Mouse (Mus musculus): ENCODE data around the gene Dedd2. TPM values are rescaled to one million over a fixed set of nuclear protein-coding genes. Genes with fewer than 3 reads are reported as not detected.
"Not testable (repeated sequence)": the region's sequence is repeated elsewhere in the genome, so short reads cannot be mapped to it uniquely, and the experiment has no call there.

Dedd2 gene
- total RNA-seq (2021), result 10 to 100 TPM; 23.7 to 24.1 TPM
- long read RNA-seq, experiment 1, full-length matches to known transcripts, result 8 of 23 reads
- long read RNA-seq, experiment 1, partial matches to known transcripts, result 4 of 23 reads
- long read RNA-seq, experiment 1, other reads (novel, unspliced or antisense), result 11 of 23 reads
- long read RNA-seq, experiment 2, full-length matches to known transcripts, result 7 of 30 reads
- long read RNA-seq, experiment 2, partial matches to known transcripts, result 4 of 30 reads
- long read RNA-seq, experiment 2, other reads (novel, unspliced or antisense), result 19 of 30 reads

DNA sequence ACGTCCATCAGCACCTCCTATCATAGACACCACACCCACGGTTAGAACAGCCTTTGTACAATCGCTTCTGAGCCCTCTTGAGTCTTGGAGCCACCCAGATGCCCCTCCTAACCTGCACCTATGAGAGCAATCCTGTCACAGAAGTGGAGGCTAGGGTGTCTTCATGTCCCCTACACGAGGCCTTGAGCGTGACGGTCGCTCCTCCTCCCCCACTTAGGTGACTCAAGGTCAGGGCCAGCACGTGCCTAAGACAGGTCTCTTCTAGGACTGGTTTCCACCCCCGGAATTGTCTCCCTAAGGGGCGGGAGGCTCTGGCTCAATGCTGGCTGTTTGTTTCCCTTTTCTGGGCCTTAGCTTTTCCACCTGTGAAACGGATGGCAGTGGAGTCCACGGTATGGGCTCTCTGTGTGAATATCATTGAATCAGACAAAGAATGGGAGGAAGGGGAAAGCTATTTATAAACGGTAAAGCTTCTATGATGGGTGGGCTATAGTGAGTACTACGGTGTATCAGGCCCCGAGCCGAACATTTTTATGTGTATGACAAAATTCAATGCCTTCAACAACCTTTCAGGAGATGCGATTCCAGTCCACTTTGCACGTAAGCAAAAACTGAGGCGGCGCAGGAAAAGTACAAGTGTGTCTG is at the start of gene Dedd2:
Dedd2 (minus strand) TSS at position 159 of the 645 bp plus-strand sequence.
- no peak for TF ChIP-seq CTCF (conservative IDR thresholded peaks at IDR 0.05)
- no peak for DNase-seq (ENCODE audit: low spot score in 2 of 2)
- Histone ChIP-seq H3K27ac (peak within 1 kb of the TSS; percentile 93), H3K4me3 (peak within 1 kb of the TSS; percentile 99)

DNA sequence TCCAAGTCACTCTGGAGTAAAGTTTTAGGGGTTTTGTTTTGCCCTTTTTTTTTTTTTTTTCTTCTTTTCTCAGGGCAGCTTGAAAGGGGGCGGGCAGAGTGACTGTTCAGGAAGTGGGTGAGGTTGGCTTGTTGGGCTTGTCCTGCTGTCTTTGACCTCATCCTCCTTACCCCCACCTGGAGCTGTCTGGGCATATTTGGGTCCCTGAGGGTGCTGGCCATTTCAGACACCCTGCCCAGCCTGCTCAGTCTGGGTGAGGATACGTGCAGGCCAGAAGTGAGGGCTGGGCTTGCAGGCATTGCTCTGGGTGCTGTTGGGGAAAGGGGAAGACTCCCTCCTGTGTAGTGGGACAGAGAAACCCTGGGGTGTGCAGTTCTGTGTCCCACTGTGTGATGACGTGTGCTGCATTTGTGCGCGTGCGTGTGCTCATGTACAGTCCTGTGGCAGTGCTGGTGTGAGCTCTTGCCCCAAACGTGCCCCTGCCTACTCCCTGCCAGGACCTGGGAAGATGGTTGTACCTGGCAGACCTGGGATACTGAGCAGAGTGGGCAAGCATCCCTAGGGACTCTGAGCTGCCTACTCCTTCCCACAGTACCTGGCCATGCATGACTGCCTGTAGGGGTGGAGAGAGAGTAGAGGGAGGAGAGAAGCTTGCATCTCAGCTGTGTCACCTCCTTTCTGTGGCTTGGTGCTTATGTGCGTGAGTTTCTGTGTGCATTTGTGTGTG is 49.3 kb upstream of the Dedd2 start:
- no peak for DNase-seq (ENCODE audit: low spot score in 2 of 2)

DNA sequence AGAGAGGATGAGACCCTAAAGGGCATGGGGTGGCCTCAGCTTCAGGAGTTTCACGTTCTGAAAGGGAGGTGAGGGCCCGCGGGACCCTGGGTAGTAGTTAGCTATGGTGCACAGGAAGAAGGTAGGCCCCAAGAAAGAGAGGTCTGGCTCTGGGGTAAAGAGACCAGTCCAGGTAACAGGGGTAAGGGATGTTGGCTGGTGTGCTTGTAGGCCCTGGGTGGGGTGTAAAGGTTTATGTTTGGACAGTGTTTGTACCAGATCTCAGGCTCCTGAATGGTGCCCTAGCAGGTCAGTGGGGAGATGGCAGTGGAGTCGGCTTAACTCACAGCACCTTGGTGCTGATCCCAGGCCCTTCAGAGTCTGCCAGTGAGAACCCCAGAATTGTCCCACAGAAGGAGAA is 48.6 kb upstream of the Dedd2 start:
- H3K27ac ChIP-seq, result peak overlapping the region; percentile 95
- peak overlapping the region; percentile 77 for H3K4me3 ChIP-seq
- no peak for DNase-seq (ENCODE audit: low spot score in 2 of 2)
- no peak for TF ChIP-seq CTCF (conservative IDR thresholded peaks at IDR 0.05)

More for the DNA sequence above, 49.3 kb upstream of the Dedd2 start:
- H3K27ac ChIP-seq, result peak overlapping the region; percentile 95; the same call in 1 of the 2 replicates
- H3K4me3 ChIP-seq, result peak overlapping the region; percentile 77
- no peak for TF ChIP-seq CTCF (conservative IDR thresholded peaks at IDR 0.05)

DNA sequence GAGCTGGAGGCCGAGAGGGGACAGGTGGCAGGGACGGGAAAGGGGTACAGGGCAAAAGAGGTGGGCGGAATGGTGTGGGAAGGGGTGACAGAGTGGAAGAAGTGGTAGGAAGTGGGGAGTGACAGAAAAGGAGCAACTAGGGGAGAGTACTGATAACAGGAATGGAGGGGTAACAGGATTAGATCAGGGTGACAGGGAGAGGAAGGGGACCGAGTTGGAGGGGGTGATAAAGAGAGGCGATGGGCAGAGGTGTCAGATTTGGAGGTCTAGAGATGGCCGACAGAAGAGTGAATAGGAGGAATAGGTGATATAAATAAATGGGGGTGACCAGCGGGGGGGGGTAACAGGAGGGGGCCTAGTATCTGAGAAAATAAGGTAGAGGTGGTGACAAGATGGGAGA is 48.2 kb upstream of the Dedd2 start:
- peak overlapping the region; percentile 95 for H3K27ac ChIP-seq
- peak in 1 of 2 experiments; percentile 12 for DNase-seq (ENCODE audit: low spot score in 2 of 2)

DNA sequence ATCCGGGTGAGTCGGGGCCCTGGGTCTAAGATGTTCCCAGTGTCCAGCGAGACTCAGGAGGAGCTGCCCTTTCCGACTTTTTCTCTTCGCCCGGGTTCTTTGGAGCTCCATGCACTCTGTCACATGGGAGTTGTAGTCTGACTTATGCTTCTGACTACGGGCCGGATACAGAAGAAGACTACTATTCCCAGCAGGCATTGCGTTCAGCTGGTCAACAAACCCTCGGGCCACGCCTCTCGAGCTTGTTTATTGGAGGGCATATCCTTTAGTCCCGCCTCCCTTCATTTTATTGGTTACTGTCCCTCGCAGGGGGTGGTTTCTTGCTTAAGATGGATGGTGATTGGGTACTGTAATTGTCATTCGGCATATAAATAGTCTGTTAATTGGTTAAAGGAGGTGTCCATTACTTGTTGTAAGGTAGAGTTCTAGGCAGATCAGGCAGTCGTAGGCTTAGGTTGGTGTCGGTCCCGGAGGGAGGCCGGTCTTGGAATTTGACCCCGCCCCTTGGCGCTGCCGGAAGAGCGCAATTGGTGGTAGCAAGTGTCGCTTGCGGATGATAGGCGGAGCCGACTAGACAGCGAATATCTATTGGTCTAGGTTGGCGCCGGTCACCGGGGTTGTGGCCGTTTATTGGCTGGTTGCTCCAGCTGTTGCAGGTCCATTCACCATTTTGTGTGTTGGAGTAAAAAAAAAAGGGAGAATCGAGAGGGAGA is 47.5 kb upstream of the Dedd2 start:
- peak; percentile 99 to 100 for DNase-seq (ENCODE audit: low spot score in 2 of 2)
- Histone ChIP-seq H3K4me3 (peak overlapping the region; percentile 95), H3K27ac (peak overlapping the region; percentile 99)
- TF ChIP-seq CTCF (conservative IDR thresholded peaks at IDR 0.05), result no peak

More for the DNA sequence above, 48.2 kb upstream of the Dedd2 start:
- peak overlapping the region; percentile 77 for H3K4me3 ChIP-seq
- TF ChIP-seq CTCF (conservative IDR thresholded peaks at IDR 0.05), result no peak

DNA sequence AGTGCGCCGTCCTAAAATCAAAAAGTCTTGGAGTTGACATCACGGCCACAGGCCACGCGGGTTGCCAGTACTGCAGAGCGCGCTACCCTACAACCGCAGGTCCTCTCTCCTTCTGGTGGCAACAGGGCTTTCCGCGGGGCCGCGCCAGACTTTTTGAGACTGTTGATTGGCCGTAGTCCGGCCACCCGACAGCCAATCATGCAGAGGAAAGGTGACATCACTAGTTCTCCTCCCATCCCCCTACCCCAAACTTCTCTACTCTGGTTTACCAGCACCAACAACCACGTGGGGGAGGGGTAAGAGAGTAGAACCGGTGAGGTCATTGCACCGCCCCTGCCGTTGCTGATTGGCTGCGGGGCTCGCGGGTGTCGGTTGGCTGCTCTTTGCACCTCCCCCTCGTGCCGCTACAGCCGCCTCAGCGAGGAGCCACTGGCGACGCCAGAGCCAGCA is 46.9 kb upstream of the Dedd2 start, which contains the start of gene Cic:
Cic (plus strand) TSS at position 404 of the 450 bp plus-strand sequence.
- DNase-seq (ENCODE audit: low spot score in 2 of 2), result peak; percentile 98 to 100
- Histone ChIP-seq H3K27ac (peak within 1 kb of the TSS; percentile 99), H3K4me3 (peak within 1 kb of the TSS; percentile 95)
- TF ChIP-seq CTCF (conservative IDR thresholded peaks at IDR 0.05), result peak; percentile 38

DNA sequence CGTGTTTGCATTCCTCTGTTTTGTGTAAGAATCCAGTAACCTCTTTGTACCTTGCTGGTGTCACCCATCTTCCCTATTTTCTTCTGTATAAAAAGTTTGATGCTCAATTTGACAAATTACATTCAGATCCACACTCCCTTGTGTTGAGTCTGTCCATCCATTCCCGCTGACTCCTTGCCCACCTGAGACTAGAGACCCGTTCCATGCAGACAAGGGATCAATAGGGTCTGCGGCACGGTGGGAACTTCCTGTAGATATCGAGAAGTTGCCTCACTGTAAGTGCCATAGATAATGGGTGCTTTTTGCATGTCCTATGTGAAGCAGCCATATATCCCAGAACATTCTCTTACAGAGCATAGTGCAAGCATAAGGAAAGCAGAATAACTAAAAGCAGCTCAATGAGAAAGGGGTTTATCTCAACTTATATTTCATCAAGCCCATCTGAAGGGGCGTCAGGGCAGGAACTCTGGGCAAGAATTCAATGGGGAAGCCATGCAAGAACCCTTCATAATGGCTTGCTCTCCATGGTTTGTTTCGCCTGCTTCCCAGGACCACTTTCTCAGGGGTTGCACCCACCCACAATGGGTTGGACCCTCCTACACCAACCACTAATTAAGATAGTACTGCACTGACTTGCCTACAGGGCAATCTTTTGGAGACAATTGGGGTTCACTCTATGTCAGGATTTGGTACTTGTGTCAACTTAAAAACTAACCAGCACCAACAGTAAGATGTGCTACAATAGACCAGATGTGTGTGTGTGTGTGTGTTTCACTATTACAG is 46.0 kb upstream of the Dedd2 start:
- no peak for DNase-seq (ENCODE audit: low spot score in 2 of 2)
- Histone ChIP-seq H3K4me3 (no peak overlapping the region), H3K27ac (no peak overlapping the region)
- no peak for TF ChIP-seq CTCF (conservative IDR thresholded peaks at IDR 0.05)

DNA sequence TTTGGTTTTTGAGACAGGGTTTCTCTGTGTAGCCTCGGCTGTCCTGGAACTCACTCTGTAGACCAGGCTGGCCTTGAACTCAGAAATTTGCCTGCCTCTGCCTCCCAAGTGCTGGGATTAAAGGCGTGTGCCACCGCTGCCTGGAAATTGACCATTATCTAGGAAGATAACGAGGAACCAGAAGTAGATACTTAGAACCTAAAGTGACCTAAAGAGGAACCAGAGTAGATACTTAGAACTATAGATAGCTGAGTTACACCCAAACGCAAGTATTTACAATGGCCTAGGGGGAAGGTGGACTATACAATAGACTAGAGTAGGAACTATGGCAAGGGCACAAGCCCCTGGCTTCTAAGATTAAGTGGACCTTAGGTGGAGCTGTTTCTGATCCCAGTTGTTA is 45.3 kb upstream of the Dedd2 start:
- H3K4me3 ChIP-seq; H3K27ac ChIP-seq; DNase-seq (ENCODE audit: low spot score in 2 of 2): not testable (repeated sequence)

DNA sequence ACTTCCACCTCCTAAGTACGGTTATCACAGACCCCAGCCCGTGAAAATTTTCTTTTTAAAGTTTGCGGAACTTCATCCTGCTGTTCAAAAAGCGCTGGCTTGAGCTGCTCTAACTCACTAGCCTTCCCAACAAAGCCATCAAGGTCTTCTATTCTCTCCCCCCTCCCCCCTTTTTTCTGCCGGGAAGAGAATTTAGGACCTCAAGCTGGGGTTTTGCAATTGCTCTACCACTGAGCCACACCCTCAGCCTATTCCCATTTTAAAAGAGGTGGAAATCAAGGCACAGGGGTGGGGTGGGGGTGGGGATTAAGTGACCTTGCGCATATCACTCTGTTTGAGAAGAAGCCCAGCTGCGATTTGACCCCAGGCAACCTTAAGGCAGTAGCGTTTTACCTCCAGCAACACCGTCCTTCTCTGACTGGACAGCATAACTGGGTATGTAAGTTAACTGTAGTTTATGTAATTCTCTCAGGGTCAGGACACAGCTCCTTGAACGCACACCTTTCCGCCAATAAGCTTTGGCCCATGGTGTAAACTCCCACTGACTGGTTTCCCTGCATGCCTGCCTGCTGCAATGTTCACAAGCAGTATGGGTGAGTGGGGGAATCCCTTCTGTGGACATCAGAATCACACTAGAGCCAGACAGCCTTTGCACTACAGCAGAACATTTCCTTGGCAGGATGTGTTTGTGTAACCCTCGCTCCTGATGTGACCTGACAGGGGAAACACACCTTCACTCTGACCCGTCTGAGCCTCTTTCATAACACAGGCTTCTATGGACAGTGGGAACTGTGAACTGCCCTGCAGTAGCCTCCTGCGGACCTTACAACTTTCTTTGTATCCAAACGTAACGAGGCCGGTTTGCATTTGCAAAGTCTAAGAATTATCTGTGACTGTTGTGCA is 43.8 kb upstream of the Dedd2 start:
- DNase-seq (ENCODE audit: low spot score in 2 of 2), result no peak
- no peak overlapping the region for H3K4me3 ChIP-seq
- no peak for TF ChIP-seq CTCF (conservative IDR thresholded peaks at IDR 0.05)
- no peak overlapping the region for H3K27ac ChIP-seq

DNA sequence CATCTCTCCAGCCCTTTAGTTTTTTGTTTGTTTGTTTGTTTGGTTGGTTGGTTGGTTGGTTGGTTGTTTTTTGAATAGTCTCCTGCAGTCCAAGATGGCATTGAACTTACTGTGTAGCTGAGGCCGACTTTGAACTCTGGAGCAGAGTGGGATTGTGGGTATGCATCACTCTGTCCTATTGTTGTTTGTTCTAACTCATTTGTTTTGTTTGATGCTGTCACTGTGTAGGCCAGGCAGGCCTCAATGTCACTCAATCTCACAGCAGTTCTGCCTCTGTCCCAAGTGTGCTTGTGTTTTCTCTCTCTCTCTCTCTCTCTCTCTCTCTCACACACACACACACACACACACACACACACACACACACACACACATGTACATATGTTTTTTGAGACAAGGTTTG is 41.5 kb upstream of the Dedd2 start:
- no peak overlapping the region for H3K27ac ChIP-seq
- DNase-seq (ENCODE audit: low spot score in 2 of 2), result no peak
- H3K4me3 ChIP-seq, result no peak overlapping the region
- no peak for TF ChIP-seq CTCF (conservative IDR thresholded peaks at IDR 0.05)

DNA sequence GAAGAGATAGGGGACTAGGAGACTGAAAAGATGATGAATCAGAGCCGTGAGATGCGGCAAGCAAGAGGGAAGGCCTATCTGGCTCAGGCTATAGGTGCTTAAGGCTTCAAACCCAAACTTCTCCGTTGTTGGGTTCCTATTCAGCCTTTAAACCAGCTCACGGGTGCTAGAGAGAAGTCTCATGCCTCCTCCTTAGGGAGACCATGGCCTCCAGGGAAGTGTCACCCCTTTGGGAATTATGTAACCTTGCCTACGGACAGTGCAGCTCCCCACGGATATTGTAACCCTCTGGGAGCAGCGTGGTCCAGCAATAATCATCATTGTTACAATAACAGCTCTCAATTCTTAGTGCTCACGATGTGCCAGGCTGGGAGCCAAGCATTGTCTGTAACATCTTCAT is 31.4 kb upstream of the Dedd2 start:
- DNase-seq (ENCODE audit: low spot score in 2 of 2), result peak in 1 of 2 experiments; percentile 13
- TF ChIP-seq CTCF (conservative IDR thresholded peaks at IDR 0.05), result no peak

More for the DNA sequence above, 31.4 kb upstream of the Dedd2 start:
- Histone ChIP-seq H3K4me3 (peak overlapping the region; percentile 97), H3K27ac (peak overlapping the region; percentile 99)
